Mouse (Mus musculus): ENCODE results near the gene Cep162.

- TF ChIP-seq CTCF (IDR thresholded peaks at IDR 0.05; ENCODE audit: low read depth, low read length) (no peak), POLR2A (IDR thresholded peaks at IDR 0.05; ENCODE audit: extremely low read depth, insufficient read depth, low read length) (0 out of 2 replicates have a peak, but pooled peaks have one; percentile 21)
Observed at GRCm38 (mm10) chr9:87254903-87255695, at the start of gene Cep162.
